Mouse (Mus musculus) spleen, adult 2 months (tissue): ENCODE results near the gene Ubxn10.

ENCODE experiments used
- CTCF ChIP-seq: fragments of 200-500 bp; IDR thresholded peaks from 2 replicates; pipeline ENCODE4 v1.5.1; 2011; ENCODE audit warnings: mild to moderate bottlenecking, inconsistent platforms; ENCODE audit not compliant: insufficient read depth, insufficient read length, insufficient replicate concordance; ENCODE audit errors: extremely low read depth
- POLR2A ChIP-seq: fragments of 200-500 bp; IDR thresholded peaks from 2 replicates; pipeline ENCODE4 v1.6.1; 2011; ENCODE audit warnings: low read depth, low read length, inconsistent platforms

DNA sequence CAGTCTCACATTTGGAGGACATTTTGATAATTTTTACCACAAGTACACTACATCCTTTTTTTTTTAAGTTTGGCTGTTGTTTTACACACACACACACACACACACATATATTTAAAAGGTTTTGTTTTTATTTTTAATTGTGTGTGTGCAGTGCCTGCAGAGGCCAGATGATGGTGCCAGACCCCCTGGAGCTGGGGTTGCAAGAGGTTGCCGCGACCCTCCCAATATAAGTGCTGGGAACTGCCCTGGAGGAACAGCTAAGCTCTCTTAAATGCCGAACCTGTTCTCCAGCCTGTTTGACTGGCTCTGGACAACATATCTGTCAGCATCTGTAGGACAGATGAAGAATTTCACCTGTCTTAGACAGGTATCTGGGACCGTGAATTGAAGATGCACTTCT, 32.8 kb downstream of the Ubxn10 start:
- no peak for TF ChIP-seq CTCF
- no peak for TF ChIP-seq POLR2A
